Mouse (Mus musculus) liver, adult 2 months (tissue): ENCODE data around the gene Anapc16.

Experiments
- CTCF ChIP-seq: fragments of 200-500 bp; IDR thresholded peaks from 2 replicates; pipeline ENCODE4 v1.5.1; 2011; ENCODE audit warnings: low read depth, low read length, control low read depth
- POLR2A ChIP-seq: fragments of 200-500 bp; IDR thresholded peaks from 2 replicates; pipeline ENCODE4 v1.6.1; 2011; ENCODE audit warnings: low read length, control low read depth; ENCODE audit not compliant: insufficient read depth; ENCODE audit errors: extremely low read depth

DNA sequence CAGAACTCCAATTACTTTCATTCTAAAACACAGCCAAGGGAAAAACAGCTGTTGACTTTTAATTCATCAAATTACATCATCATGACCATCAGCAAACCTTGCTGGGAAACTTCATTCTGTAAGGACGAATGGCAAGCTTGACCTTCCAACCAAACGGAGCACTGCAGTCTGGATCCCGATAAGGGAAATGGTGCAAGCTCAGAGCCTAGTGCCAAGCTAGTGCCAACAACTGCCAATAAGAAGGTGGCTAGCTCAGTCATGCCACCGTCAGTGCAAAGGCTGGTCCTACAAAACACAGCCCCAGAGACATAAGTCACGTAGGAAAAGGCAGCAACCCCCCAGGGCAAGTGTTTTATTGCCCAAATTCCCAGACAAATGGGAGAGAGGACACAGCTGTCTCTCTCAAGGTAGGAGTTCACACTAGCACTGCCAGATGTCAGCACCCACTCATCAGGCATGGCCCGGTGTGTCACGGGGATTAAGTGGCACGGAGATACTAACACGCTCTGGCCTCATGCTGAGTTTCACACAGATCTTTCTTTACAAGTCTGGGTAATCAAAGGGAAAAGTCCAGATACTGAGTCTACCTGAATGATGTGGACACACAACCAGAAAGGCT, 11.6 kb downstream of the Anapc16 start:
- TF ChIP-seq POLR2A, result no peak
- no peak; the same call in 1 of the 2 replicates for TF ChIP-seq CTCF
